Mouse (Mus musculus) 3134 (cell line): ENCODE measurements around the gene Cldn24.

ENCODE experiments used
- DNase-seq: peaks from one replicate; pipeline ENCODE4 v3.0.0-alpha.2; 2011; ENCODE audit warnings: low spot score; ENCODE audit not compliant: insufficient read length; ENCODE audit errors: extremely low read depth

Cldn24 gene

DNA sequence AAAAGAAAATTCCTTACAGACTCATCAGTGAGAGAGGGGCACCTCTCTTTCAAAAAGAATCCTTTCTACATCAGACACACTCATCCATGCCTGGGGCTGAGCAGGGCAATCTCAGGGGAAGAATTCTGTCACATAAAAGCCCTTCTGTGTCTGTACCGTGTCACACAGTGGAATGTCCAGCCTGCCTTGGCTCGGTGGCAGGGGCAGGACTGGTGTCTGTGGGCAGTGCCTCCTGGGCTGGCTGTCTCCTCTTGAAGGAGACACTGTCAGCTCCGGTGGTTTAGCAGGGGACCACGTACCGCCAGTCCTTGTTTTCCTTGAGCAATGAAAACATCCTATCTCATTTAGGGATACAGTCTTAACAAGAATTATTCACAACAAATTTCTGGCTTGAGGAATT is 3.7 kb downstream of the Cldn24 start:
- DNase-seq = no peak

DNA sequence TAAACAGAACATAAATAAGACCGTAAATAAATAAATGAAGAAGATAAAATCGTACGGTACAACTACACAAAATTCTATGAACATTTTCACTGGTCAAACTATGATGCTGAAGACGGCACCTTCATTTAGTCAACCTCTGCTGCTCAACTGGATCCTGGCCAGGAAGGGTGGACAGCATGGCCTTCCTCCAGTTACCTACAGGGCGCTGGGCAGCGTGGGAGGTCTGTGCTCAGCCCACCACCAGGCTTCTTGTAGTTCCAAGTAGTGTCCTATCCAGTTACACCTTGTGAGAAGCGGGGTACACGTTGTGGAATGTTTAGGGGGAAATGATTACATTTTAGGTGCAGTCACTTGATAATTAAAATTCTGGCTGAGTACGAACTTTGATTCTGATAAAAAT is 5.0 kb downstream of the Cldn24 start:
- no peak for DNase-seq

GRCm38 (mm10) chr8:47832616-47833015 is 10.7 kb downstream of the Cldn24 start:
- DNase-seq = no peak

DNA sequence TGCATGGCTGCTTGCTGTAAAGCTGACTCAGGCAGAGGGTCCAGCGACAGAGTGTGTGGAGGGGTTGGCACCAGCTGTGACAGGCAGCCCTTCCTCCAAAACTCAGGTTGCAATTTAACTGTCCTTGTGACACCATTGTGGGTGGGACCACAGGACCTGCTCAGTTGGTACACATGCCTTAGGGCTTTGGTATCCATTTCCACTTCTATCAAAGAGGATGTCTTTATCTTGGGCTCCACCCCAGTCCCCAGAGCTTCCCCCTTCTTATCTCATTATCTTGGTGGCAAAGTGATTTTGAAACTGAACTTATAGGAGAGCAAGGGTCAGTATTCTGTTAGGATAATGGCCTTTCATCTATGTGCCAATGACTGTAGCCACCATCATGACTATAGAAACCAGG is 12.0 kb downstream of the Cldn24 start:
- DNase-seq = no peak

- no peak for DNase-seq
Observed at GRCm38 (mm10) chr8:47843063-47843462, 21.1 kb downstream of the Cldn24 start.

DNA sequence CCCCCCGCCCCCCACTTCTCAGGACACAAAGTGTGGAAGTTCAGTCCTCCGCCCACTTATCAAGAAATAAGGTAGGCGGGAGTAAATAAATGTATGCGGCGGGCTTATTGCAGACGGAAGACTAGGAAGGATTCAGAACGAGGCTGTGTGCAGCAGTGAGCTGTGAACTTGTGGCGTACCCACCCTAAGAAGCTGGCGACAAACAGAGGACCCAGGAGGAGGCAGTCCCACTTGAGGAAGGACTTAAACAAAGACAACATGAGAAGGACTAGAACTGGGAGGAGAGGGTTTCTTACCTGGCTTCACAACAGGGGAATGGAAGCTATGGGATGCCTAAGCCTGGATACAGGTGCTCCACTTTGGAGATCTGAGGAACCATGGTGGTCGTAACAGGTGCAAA is 21.7 kb downstream of the Cldn24 start:
- DNase-seq = no peak

GRCm38 (mm10) chr8:47845956-47846355 is 24.0 kb downstream of the Cldn24 start:
- no peak for DNase-seq

- DNase-seq = no peak
Observed at GRCm38 (mm10) chr8:47847161-47847560, 25.2 kb downstream of the Cldn24 start.

- DNase-seq = no peak
Observed at GRCm38 (mm10) chr8:47847931-47848330, 26.0 kb downstream of the Cldn24 start.

- peak; percentile 36 for DNase-seq
Observed at GRCm38 (mm10) chr8:47849842-47850241, 27.9 kb downstream of the Cldn24 start.

- no peak for DNase-seq
Observed at GRCm38 (mm10) chr8:47851824-47852502, 30.0 kb downstream of the Cldn24 start.

- DNase-seq = no peak
Observed at GRCm38 (mm10) chr8:47852737-47853136, 30.8 kb downstream of the Cldn24 start.

GRCm38 (mm10) chr8:47853356-47853755 is 31.4 kb downstream of the Cldn24 start:
- DNase-seq = no peak

DNA sequence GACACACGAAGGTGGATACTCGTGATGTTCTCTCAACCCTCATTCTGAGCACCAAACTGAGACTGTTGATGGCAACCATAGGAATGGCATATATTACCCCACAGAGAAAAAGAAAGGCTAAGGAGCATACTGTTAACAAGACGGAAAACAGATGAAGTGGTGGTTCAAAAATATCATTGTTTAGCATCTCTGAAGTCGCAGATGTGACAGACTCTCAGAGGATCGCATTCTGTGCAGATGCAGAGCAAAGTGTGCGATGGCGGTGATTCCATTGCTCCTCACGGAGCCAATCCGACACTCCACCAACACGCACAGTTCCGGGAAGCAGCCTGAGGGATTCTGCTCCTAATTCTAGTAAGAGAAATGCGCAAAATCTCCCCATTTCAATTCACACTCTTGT is 37.3 kb downstream of the Cldn24 start:
- no peak for DNase-seq

DNA sequence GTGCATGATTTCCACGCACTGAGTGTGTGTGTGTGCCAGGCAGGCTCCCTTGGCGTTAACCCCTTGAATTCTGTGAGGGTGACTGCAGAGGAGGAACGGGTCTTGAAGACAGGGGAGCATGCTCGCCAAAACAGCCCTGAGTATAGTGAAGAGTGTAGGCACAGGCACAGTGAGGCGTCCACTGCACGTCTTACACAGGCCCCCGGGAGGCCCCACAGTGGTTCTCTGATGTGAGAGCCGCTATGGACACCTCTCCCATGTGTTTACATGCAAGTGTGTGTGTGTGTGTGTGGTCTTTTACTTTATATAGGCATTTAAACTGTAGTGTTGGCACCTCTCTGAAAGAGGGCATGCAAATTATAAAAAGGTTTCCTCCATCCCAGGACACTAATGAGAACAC is 44.6 kb downstream of the Cldn24 start:
- DNase-seq = no peak

- DNase-seq = peak; percentile 50
Observed at GRCm38 (mm10) chr8:47867067-47867466, 45.1 kb downstream of the Cldn24 start.
